Mouse (Mus musculus): ENCODE data around the gene Spa17.

Gene Spa17

DNA sequence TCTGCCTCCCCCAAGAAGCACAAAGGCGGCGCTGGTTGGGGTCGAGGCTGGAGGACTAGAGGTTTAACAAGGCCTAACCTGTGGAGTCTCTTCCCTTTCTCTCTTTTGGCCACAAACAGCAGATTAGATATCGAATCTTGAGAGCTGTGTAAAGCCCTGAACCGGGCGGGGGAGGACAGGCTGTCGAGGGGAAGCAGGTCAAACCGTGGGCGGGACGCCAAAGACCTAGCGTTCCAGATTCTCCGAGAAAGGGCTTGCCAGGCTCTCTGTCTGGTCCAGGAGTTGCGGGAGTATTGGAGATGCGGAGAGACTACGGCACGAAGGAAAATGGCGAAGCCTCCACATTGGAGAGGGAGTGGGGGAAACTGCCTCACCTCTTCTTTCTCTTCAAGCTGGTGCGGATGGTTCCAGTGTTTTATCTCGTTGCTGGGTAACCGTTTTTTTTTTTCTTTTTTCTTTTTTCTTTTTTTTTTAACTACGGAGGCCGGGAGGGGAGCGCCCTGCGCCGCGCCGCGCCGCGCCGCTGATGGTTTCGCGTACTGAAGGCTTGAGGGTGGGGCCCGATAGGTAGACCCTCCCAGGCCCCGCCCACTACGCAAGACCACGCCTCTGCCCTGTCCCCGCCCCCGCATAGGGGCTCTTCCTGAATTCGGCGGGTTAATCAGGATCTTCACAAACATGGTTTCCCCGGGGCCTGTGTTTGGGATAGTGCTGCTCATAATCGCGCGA is at the start of gene Spa17:
Gene Spa17, minus strand, starts transcription at position 541 of the 729 bp plus-strand sequence.
- peak; percentile 87 for DNase-seq (ENCODE audit: low spot score)

DNA sequence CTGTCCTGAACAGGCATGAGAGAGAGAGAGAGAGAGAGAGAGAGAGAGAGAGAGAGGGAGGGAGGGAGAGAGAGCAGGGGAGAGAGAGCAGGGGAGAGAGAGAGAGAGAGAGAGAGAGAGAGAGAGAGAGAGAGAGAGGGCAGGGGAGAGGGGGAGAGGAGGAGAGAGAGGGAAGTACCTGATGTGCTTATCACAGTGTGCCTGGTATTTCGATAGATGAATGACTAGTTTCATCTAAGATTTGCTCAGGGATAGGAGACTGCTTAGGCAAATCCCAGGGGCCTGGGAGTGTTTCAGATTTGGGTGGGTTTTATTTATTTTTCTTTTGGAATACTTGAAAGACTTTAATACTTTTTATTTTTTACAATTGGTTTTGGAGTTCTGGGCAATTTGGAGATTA is 49.7 kb upstream of the Spa17 start:
- DNase-seq (ENCODE audit: low spot score) = no peak

DNA sequence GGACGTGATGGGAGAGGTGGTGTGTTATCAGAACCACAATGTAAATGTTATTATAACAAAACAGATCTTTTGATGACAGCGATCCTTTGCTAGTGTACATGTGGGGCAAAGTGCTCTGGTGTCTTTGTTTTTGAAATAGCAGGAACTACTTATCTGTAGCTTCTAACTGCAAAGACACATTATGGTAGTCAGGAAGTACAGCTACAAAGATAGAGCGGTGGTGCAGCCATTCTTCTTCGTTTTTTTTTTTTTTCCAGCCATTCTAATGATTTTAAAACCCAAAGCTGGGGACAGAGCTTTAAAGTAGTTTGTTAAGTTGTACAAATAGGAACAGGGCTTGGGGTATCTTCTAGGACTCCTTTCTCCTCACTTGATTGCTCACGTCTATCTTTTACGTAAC is 45.9 kb upstream of the Spa17 start:
- DNase-seq (ENCODE audit: low spot score) = no peak

DNA sequence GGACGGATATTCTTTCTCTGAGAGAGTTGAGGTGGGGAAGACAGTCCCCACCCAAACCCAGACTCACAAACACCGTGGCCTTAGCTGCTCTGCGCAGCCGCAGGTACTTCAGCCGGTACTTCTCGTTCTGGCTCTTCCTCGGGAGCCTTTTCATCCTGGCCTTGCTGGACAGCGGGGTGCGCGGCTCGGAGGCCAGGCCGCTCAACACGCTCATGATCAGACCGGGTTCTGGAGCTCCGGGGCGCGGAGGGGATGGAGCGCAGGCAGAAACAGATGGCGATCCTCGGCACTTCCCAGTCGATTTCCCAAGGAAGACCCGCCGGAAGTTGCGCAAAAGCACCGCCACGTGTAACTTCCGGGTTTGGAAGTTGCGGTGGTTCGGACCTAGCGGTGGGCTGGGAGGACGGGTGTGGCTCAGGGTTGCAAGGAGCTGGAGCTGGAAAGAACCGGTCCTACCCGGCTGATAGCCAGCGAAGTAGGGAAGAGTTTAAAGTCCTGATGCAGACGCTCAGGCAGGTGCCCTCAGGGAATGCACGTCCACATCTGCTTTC is 43.5 kb upstream of the Spa17 start, which contains the start of gene Tbrg1:
Gene Tbrg1, minus strand, starts transcription at position 382 of the 551 bp plus-strand sequence.
- peak; percentile 74 for DNase-seq (ENCODE audit: low spot score)

DNA sequence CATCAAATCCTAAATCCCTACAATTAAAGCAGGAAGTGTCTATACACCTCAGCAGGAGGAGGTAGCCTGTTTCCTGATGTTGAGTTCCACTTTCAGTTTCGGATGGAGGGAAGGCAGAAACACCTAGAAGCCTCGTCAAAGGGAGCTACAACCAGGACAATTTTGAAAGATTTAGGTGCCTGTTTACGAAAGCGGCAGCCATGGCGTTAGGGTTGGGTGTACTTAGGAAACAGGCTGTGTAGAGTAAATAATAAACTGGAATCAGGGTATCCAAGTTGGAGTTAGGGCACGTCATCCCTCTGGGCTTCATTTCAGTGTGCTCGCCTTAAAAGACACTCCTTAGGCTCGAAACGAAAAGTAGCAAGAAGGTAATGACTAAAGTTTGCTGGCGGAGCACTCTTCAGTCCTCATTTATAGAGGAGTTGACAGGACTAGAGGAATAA is 42.9 kb upstream of the Spa17 start:
- no peak for DNase-seq (ENCODE audit: low spot score)

DNA sequence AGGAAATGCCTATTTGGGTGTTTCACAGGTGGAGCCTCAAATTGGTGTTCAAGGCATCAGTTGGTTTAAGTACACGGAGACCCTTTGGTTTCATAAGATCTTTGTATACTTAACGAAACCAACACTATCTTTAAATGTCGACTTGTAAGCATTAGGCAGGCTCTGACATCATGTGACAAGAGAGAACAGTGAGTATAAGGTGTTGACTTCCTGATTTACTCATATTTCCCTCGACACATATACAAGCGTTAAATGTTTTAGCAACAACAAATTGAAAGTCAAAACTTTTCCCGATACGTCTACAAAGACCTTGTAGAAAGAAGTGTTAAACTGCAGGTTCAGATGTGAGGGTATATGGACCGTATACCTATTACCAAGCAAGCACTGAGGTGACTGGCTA is 42.4 kb upstream of the Spa17 start:
- no peak for DNase-seq (ENCODE audit: low spot score)

DNA sequence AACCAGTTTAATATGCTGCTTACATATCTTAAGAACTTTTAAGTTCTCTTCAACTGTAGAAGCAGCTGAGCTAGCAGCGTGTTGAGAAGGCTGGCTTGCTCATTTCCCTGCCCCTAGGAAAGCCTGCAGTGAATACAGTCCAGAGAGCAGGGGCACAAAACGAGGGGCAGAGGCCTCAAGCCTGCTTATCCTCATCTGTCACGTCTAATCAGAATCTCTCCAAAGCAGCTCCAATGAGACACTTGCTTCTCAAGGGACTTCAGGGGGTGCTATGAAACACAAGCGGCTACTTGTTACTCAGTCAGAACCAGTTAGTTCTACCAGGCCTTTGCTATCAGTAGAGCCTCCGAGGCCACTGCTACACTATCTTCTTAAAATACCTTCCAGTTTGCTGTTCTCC is 40.3 kb upstream of the Spa17 start:
- no peak for DNase-seq (ENCODE audit: low spot score)

DNA sequence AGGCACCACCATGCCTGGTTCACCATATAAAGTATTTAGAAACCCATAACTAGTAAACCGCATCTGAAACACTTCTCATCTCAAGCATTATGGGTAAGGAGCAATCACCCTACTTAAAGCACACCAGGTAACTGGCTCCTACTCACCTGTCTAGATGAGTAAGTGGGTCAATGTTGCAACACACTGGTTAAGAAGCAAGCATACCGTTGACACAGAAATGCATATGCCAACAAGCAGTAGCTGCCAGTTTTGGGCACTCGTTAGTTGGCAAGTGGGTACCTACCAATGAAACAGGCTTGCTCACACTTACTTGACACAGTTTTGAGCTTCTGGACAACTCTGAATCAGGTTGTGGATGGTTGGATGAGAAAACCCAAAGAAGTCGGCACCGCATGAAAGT is 37.1 kb upstream of the Spa17 start:
- DNase-seq (ENCODE audit: low spot score) = no peak

DNA sequence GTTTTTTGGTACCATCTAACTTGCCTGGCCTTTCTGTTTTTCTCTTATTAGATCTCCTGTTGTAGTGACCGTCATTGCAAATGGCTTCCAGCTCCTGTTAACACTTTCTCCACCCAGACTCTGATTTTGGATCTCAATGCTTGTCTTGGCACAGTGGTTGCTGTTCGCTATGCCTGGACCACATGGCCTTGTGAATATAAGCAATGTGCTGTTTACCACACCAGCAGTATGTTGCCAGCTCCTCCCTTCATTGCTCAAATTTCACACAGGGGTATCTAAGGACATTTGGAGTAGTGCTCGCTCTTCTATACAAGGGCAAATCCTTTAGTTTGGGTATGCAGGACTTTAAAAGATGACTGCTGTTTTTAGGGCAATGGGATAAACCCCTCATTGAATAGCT is 32.7 kb upstream of the Spa17 start:
- DNase-seq (ENCODE audit: low spot score) = no peak

DNA sequence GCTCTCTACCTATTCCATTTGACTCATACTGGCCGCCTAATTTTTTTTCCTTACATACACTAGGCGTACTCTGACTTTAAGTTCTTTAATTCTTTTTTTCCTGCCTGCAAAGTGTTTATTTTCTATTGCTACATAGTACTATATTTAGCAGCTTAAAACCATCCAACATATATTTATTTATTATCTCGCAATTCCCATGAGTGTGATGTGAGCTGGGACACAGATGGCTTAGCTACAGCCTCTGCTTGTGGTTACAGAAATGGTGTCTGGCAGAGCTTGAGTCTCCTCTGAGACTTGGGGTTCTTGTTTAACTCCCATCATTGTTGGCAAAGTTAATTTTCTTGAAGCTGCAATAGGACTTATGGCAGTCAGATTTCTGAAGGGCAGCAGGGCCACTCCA is 25.2 kb upstream of the Spa17 start:
- DNase-seq (ENCODE audit: low spot score) = no peak

DNA sequence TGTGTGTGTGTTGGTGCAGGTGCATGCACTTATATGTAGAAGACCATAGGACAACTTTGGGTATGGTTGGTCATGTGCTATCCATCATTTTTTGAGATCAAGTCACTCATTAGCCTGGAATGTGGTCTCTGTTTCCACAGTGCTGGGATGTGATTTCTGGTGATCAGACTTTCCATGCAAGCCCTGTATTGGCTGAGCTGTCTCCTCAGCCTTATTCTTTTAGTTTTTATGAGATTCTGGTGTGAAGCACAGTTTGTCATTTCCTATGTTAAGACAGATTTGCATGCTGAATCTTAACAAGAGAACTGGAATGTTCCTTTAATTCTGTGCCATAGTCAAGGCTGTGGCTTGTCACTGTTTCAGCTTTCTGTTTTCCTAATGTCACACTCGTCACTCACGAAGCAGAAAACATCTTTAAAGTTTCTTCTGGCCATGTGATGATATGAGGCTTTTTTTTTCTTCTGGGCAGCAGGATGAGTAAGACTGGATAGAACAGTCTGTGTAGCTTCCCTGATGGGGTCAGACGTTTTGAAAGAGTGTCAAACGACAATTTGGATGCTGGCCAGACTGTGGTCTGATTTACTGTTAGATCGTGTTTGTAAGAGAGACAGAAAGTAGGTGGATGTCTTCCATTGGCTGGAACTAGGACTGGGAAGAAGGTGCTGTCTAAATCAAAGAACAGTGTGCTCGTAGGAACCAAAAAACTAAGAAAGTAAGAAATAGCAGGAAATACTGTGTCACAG is 23.4 kb upstream of the Spa17 start:
- DNase-seq (ENCODE audit: low spot score) = no peak

DNA sequence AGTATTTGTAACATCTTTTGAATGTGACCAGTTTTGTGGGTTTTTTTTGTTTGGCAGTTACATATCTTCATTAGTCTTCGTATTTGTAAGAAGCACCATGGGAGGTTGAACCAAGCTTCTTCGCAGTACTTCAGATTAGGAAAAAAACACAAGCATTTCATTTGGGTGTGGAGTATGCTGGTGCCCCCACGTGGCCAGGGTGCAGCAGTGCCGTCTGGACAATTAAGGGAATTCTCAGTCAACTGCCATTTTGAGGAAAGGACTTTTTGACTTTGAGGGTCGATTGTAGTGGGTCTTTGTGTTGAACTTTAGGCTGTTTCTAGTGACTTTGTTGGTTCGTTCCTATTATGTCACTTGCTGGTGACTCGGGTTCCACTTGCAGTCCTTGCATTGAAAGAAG is 22.8 kb upstream of the Spa17 start:
- peak; percentile 10 for DNase-seq (ENCODE audit: low spot score)

DNA sequence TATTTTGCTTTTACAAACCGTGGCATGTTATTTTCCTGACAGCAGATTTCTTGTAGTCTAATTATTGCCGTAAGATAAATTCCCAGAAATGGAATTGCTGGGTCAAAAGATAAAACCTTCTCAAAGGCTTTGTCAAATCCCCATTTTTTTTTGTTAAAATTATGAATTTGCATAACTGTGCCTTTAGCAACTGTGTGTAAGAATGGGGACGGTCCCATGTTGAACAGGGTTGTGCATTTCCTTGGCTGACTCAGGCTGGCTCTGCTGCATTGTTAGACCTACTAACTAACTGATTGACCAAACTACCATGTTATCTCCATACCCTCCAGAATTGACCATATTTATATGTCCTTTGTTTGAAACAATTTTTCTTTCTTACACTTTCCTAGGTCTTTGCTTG is 20.7 kb upstream of the Spa17 start:
- DNase-seq (ENCODE audit: low spot score) = no peak

DNA sequence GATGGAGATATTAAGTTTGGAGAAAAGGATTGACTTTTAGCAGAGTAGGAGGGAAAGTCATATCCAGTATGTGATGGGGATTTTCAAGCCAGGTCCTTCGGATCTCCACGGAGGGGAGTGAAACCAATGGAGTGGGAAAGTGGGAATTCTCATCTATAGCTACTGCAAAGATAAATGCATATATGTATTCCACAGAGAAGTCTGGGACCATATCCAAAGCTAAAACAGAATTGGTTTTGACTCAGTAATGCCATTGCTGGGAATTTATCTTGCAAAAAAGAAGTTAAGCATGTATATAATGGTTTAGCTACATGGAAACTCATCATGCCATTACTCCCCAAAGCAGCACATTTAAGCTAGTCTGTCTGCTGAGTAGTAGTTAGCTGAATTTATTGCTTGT is 18.8 kb upstream of the Spa17 start:
- DNase-seq (ENCODE audit: low spot score) = no peak

DNA sequence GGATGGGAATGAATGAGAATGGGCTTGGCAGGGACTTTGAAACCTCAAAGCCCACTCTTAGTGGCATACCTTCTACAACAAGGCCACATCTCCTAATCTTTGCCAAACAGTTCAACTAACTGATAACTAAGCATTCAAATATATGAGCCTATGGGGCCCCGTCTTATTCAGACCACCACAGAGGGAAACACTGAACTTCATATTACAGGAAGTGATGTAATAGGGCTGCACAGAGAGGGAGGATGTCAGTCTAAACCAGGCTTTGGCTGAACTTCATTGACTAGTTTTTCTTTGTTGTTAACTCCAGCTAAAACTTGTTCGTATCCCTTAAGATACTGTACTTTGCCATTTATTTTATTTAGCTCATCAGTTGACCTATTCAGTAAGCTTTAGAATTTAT is 16.4 kb upstream of the Spa17 start:
- DNase-seq (ENCODE audit: low spot score) = no peak

DNA sequence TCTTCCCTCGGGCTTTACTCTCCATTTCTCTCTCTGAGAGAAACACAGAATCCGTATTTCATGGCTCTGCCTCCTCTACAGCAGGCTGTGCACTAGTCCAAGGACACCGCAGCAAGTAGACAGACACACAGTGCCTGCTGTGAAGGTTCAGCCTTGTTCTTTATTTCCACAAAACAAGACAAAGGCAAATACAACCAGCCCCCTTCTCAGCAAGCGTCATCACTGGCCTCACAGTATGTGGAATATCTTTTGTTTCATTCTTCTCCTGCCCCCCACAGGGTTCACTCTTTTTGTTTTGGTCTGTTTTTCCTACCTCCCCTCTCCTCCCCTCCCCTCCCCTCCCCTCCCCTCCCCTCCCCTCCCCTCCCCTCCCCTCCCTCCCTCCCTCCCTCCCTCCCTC is 15.1 kb upstream of the Spa17 start:
- DNase-seq (ENCODE audit: low spot score) = no peak

DNA sequence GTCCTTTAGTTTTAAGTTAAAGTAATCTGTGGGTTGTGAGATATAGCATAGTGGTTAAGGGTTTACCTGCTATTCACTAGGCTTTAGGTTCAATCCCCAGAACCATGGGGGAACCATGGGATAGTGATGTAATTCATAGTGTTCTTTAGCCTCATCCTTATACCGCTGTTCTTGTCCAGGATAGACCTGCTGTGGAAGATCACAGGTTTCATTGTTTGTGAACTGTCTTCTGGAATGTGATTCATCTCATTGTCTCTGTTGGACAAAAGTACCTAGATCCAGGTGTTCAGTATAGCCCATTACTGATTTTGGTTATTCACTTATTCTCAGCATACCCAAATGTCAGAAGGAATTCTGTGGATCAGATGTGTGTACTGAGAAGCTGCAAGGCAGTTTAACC is 13.7 kb upstream of the Spa17 start:
- DNase-seq (ENCODE audit: low spot score) = no peak

DNA sequence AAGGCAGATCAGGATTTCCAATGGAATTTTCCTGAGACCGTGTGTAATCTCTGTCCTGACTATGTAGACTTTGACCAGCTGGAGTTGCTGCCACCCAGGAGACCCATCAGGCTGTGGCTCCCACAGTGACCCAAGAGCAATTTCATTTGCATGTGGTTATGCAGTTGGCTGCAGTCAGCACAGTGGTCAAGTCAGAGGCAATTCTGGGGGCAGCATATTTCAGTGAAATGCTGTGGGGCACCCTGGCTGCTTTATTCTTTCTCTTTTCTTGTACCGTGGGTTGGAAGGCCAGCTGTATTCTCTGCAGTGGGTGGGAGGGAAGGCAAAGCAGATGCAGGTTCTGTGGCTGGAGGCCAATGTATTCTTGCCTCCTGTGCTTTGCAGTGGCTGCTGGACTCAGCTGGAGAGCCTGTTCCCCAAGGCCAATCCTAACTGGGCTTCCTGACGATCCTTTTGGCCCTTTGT is 12.6 kb upstream of the Spa17 start:
- DNase-seq (ENCODE audit: low spot score) = no peak

DNA sequence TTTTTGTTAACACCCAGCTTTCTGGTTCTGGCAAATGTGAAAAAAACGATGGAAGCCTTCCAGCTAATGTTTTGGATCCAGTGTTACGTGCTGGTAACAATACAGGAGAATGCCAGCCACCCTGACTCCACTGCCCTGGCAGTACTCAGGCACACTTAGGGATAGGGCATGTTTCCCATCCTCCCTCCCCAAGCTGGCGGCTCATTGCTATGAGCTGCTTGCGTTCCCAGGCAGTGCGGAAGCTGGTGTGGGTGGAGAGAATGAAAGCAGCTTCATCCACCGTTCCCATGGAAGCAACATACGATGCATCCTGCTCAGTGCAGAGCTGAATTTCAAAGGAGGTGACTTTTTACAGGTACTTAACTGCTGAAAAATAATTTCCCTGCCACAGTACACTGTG is 12.1 kb upstream of the Spa17 start:
- DNase-seq (ENCODE audit: low spot score) = no peak

DNA sequence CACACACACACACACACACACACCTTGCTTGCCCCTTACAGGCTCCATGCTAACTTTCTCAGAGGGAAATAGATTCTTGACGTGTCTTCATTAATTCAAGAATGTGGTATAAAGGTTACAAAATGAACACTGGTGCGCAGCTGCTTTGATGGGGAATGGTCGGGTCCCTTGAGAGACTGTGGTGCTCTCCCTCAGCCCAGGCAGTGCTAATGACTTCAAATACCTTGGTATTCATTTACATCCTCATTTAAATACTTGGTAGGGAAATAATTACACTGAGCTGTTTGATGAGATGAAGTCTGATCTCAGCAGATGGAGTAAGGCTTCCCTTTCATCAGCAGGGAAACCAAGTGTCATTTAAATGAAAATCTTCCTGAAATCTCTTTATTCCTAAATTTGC is 11.6 kb upstream of the Spa17 start:
- no peak for DNase-seq (ENCODE audit: low spot score)

DNA sequence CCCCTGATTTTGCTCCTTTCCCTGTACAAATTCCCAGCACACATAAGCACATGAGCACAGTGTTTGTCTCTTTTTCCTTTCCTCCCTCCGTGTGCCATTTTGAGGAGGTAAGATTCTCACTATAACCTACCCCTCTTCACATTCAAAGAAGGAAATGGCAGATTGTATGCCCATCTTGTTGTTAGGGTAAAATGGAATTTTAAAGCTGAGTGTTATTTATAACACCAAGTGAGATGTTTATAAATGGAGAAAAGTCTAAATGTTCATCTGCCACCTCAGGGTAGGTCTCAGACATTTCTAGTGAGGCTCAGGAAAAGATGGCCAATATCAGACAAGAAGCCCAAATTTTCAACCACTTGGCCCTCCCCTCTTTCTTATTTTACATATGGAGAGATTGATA is 11.0 kb upstream of the Spa17 start:
- no peak for DNase-seq (ENCODE audit: low spot score)

DNA sequence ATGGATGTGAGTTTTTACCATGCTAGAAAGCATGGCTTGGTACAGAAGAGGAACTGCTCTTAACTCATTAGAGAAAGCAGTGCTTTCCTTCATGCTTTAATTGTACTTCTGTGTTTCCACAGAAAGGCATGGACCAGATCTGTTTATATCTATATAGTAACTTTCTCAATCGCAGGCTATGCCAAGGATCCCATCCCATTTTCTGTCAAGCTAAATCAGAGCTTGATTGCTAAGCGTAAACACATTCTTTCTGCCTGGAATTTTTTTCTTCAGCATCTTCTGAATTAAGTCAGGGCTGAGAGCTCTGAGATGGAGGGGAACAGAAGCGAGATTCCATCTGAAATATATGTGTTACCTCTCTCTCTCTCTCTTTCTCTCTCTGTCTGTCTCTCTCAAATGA is 10.5 kb upstream of the Spa17 start:
- no peak for DNase-seq (ENCODE audit: low spot score)

DNA sequence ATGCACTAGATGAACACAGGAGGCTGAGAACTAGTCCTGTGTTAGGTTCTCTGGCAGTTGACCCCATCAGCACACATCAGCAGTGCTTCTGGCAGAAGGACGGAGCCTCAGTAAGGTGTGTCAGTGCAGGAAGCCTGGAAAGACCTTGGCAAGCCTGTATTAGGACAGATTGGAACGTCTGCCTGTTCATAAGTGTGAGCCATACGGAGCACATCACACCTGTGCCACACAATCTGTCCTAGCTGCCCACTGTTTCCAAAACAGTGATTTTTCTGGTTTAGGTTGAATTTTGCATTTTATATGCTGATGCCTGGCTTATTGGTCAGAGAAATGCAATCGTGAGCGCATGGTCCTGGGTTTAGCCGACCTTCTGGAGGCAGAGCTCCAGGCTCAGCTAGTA is 7.8 kb upstream of the Spa17 start:
- DNase-seq (ENCODE audit: low spot score) = no peak
